ENCODE assay signal across 30 mouse cellular contexts in genomic region chr4:153223019-153223418, GRCm38 (mm10).
"Had no signal": no experiment of that assay in that cellular context is flagged by ENCODE, and none has a peak within 500 bp of the region (broad histone marks: within the 10 kb centered on the region; RNA-seq: fewer than 3 reads in every experiment).

No protein-coding gene starts in this region.

- H3K36me3 ChIP-seq: limb, embryonic 12.5 days; limb, embryonic 13.5 days; limb, embryonic 15.5 days; liver, embryonic 12.5 days; liver, embryonic 13.5 days; liver, embryonic 15.5 days; lung, embryonic 15.5 days; midbrain, embryonic 10.5 days; midbrain, embryonic 12.5 days; midbrain, embryonic 15.5 days; neural tube, embryonic 12.5 days had no signal

- H3K9me3 ChIP-seq: limb, embryonic 12.5 days; limb, embryonic 13.5 days; limb, embryonic 15.5 days; liver, embryonic 12.5 days; liver, embryonic 13.5 days; liver, embryonic 15.5 days; lung, embryonic 15.5 days; midbrain, embryonic 10.5 days; midbrain, embryonic 12.5 days; midbrain, embryonic 15.5 days; neural tube, embryonic 12.5 days had no signal

- H3K27ac ChIP-seq: left cerebral cortex, adult 2 months; limb, embryonic 12.5 days; limb, embryonic 13.5 days; limb, embryonic 15.5 days; liver, embryonic 12.5 days; liver, embryonic 13.5 days; liver, embryonic 14.5 days; liver, embryonic 15.5 days; lung, embryonic 15.5 days; macrophage; midbrain, embryonic 10.5 days; midbrain, embryonic 12.5 days; midbrain, embryonic 15.5 days; neural tube, embryonic 12.5 days had no signal

- ATAC-seq: liver, embryonic 12.5 days; liver, postnatal 0 days; lung, postnatal 0 days; midbrain, embryonic 15.5 days; midbrain, embryonic 16.5 days had no signal

- DNase-seq: left cerebral cortex, postnatal 4 days; liver; liver, embryonic 13.5 days; liver, postnatal 0 days; lung, adult 18-20 months; lung, adult 2 months; lung, embryonic 14.5 days; lung, postnatal 10 days; lung, postnatal 14 days; lung, postnatal 36 days; lung, postnatal 4 days; midbrain, embryonic 14.5 days had no signal

- H3K4me1 ChIP-seq: liver, embryonic 13.5 days; liver, embryonic 15.5 days; megakaryocyte, embryonic 14.5 days; midbrain, embryonic 15.5 days had no signal

- H3K4me3 ChIP-seq: left cerebral cortex, adult 2 months; limb, embryonic 12.5 days; limb, embryonic 13.5 days; limb, embryonic 15.5 days; liver, embryonic 12.5 days; liver, embryonic 13.5 days; liver, embryonic 15.5 days; lung, embryonic 15.5 days; megakaryocyte, embryonic 14.5 days; midbrain, embryonic 10.5 days; midbrain, embryonic 12.5 days; midbrain, embryonic 15.5 days; myocyte; neural tube, embryonic 12.5 days had no signal

- H3K9ac ChIP-seq: limb, embryonic 12.5 days; limb, embryonic 13.5 days; limb, embryonic 15.5 days; liver, embryonic 12.5 days; liver, embryonic 13.5 days; liver, embryonic 14.5 days; liver, embryonic 15.5 days; liver, postnatal 0 days; lung, embryonic 14.5 days; lung, embryonic 15.5 days; midbrain, embryonic 12.5 days; midbrain, embryonic 15.5 days; neural tube, embryonic 12.5 days had no signal

- H3K27me3 ChIP-seq: liver, embryonic 12.5 days; liver, embryonic 13.5 days; liver, embryonic 15.5 days; lung, embryonic 15.5 days; megakaryocyte, embryonic 14.5 days; neural tube, embryonic 12.5 days had no signal

- H3K4me2 ChIP-seq: limb, embryonic 12.5 days; limb, embryonic 13.5 days; limb, embryonic 15.5 days; liver, embryonic 11.5 days; liver, embryonic 12.5 days; liver, embryonic 13.5 days; liver, embryonic 15.5 days; lung, embryonic 14.5 days; lung, embryonic 15.5 days; midbrain, embryonic 12.5 days; midbrain, embryonic 15.5 days; neural tube, embryonic 12.5 days had no signal
